Mouse (Mus musculus): ENCODE results near the gene Cln3. TPM values are rescaled to one million over a fixed set of nuclear protein-coding genes. Genes with fewer than 3 reads are reported as not detected.

Cln3 gene
- polyA plus RNA-seq, 1 experiment = 4.5 TPM

DNA sequence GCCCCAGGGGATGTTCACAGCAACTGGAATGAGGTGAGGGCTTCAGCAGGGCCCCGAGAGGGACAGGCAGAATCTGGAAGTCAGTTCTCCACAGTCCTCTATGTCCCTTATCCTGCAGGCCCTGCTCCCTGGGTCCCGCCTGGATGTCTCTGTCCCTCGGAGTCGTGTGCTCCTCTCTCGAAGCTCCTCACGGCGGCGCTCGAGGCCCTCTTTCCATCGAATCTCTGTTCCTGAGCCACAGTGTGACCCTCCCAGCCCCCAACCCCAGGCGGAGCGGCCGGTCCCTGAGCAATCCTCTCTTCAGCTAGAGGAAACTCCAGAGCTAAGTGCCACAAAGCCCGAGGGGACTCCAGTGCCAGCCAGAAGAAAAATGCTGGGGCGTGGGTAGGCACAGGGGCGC is 2.2 kb upstream of the Cln3 start:
- Histone ChIP-seq H3K79me3 (ENCODE audit: low read depth) (no peaks in the 10 kb centered on the region), H3K36me3 (ENCODE audit: control insufficient read depth, insufficient read depth) (no peaks in the 10 kb centered on the region), H3ac (ENCODE audit: control insufficient read depth, insufficient read length, low read depth) (no peak overlapping the region), H3K4me3 (ENCODE audit: insufficient read depth, poor library complexity, severe bottlenecking) (no peak overlapping the region), H3K79me2 (ENCODE audit: control insufficient read depth, insufficient read depth) (no peaks in the 10 kb centered on the region), H3K27me3 (ENCODE audit: control insufficient read depth, insufficient read depth, insufficient read length) (no peaks in the 10 kb centered on the region)
- peak; percentile 36 for TF ChIP-seq CTCF (IDR thresholded peaks at IDR 0.05; ENCODE audit: control insufficient read depth, insufficient read depth, insufficient read length)
- no peak for TF ChIP-seq FOSL1 (IDR thresholded peaks at IDR 0.05; ENCODE audit: insufficient read depth, low read length, poor library complexity, severe bottlenecking)

DNA sequence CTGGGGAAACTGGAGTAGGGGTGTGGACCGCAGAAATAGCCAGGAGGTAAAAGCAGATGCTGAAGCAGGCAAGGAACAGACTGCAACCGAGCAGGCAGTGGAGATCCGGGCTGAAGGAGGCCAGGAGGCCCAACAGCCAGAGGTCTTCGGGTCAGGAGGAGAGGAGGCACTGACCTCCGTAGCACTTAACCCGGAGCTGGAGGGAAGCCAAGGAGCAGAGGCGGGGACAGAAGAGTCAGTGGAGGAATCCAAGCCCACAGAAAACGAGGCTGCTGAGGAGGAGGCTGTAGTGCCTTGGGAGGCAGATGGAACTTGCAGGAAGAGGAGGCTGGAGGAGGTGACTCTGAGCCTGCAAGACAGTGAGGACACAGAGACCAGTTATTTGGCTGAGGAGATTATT is 1.2 kb upstream of the Cln3 start:
- no peaks in the 10 kb centered on the region for H3K79me3 ChIP-seq (ENCODE audit: low read depth)
- H3K4me3 ChIP-seq (ENCODE audit: insufficient read depth, poor library complexity, severe bottlenecking) = no peak overlapping the region
- TF ChIP-seq MYOD1 (IDR thresholded peaks at IDR 0.05; ENCODE audit: control insufficient read depth, insufficient read length, low read depth) = no peak
- no peak for TF ChIP-seq MAX (IDR thresholded peaks at IDR 0.05)
- TF ChIP-seq CEBPB (IDR thresholded peaks at IDR 0.05; ENCODE audit: low read depth) = no peak
- TF ChIP-seq CTCF (IDR thresholded peaks at IDR 0.05; ENCODE audit: control insufficient read depth, insufficient read depth, insufficient read length) = no peak
- TF ChIP-seq FOSL1 (IDR thresholded peaks at IDR 0.05; ENCODE audit: insufficient read depth, low read length, poor library complexity, severe bottlenecking) = no peak
- no peak for TF ChIP-seq MYOG (IDR thresholded peaks at IDR 0.05; ENCODE audit: control insufficient read depth, extremely low read depth, insufficient read length)
- TF ChIP-seq USF1 (IDR thresholded peaks at IDR 0.05; ENCODE audit: low read depth) = no peak
- no peaks in the 10 kb centered on the region for H3K27me3 ChIP-seq (ENCODE audit: control insufficient read depth, insufficient read depth, insufficient read length)
- H3ac ChIP-seq (ENCODE audit: control insufficient read depth, insufficient read length, low read depth) = no peak overlapping the region
- no peaks in the 10 kb centered on the region for H3K79me2 ChIP-seq (ENCODE audit: control insufficient read depth, insufficient read depth)
- H3K36me3 ChIP-seq (ENCODE audit: control insufficient read depth, insufficient read depth) = no peaks in the 10 kb centered on the region

DNA sequence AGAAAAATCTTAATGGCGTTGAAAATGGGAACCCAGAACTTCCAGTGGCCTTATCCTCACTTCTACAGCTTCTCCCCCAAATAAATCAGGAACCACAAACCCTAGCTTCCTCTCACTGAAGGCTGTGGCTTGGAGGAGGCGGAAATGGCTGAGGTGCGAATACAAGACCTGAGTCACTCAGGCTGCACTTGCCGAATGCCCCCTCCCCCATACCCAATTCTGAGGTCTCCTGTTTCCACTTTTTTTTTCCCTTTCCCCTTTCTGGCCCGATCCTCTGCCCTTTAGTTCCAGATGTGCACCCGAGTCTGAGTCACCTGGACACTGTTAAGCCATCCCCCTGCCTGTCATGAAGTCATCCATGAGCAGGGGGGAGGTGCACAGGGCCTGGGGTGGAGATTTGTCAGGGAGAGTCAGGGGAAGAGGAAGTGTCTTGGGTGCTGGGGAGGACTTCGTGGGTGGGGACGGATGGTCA is 1.1 kb downstream of the Cln3 start, which contains the start of gene Apobr:
Gene Apobr, plus strand, starts transcription at position 437 of the 472 bp plus-strand sequence.
- no peak within 1 kb of the TSS for H3K4me3 ChIP-seq (ENCODE audit: insufficient read depth, poor library complexity, severe bottlenecking)
- TF ChIP-seq CEBPB (IDR thresholded peaks at IDR 0.05; ENCODE audit: low read depth) (no peak), MYOD1 (IDR thresholded peaks at IDR 0.05; ENCODE audit: control insufficient read depth, insufficient read length, low read depth) (no peak), FOSL1 (IDR thresholded peaks at IDR 0.05; ENCODE audit: insufficient read depth, low read length, poor library complexity, severe bottlenecking) (no peak), CTCF (IDR thresholded peaks at IDR 0.05; ENCODE audit: control insufficient read depth, insufficient read depth, insufficient read length) (no peak), USF1 (IDR thresholded peaks at IDR 0.05; ENCODE audit: low read depth) (no peak), MAX (IDR thresholded peaks at IDR 0.05) (no peak), MYOG (IDR thresholded peaks at IDR 0.05; ENCODE audit: control insufficient read depth, extremely low read depth, insufficient read length) (no peak)
- no peaks in the 10 kb centered on the region for H3K36me3 ChIP-seq (ENCODE audit: control insufficient read depth, insufficient read depth)
- no peak within 1 kb of the TSS for H3ac ChIP-seq (ENCODE audit: control insufficient read depth, insufficient read length, low read depth)
- no peaks in the 10 kb centered on the region for H3K79me2 ChIP-seq (ENCODE audit: control insufficient read depth, insufficient read depth)
- no peaks in the 10 kb centered on the region for H3K27me3 ChIP-seq (ENCODE audit: control insufficient read depth, insufficient read depth, insufficient read length)
- H3K79me3 ChIP-seq (ENCODE audit: low read depth) = no peaks in the 10 kb centered on the region

DNA sequence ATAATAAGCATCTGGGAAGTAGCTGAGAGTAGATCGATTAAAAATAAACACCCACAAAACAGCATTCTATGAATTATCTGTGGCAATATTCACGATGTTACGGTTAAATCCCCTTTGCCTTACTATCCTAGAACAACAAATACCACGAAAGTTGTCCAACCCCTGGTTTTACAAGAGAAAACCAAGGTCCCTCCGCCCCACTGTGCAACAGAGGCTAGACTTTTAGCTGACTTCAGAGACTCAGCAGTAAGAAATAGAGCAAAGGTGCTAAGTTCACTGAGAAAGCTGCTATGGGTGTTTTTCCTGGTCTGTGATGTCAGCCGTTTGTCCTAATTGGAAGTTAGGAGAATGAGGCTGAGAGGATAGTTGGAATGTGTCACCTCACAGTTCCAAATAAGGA is 1.9 kb downstream of the Cln3 start:
- Histone ChIP-seq H3K4me3 (ENCODE audit: insufficient read depth, poor library complexity, severe bottlenecking) (no peak overlapping the region), H3K79me3 (ENCODE audit: low read depth) (no peaks in the 10 kb centered on the region)
- TF ChIP-seq MAX (IDR thresholded peaks at IDR 0.05) = no peak
- no peak for TF ChIP-seq CTCF (IDR thresholded peaks at IDR 0.05; ENCODE audit: control insufficient read depth, insufficient read depth, insufficient read length)
- no peak for TF ChIP-seq FOSL1 (IDR thresholded peaks at IDR 0.05; ENCODE audit: insufficient read depth, low read length, poor library complexity, severe bottlenecking)
- no peak for TF ChIP-seq CEBPB (IDR thresholded peaks at IDR 0.05; ENCODE audit: low read depth)
- TF ChIP-seq USF1 (IDR thresholded peaks at IDR 0.05; ENCODE audit: low read depth) = no peak
- TF ChIP-seq MYOD1 (IDR thresholded peaks at IDR 0.05; ENCODE audit: control insufficient read depth, insufficient read length, low read depth) = no peak
- TF ChIP-seq MYOG (IDR thresholded peaks at IDR 0.05; ENCODE audit: control insufficient read depth, extremely low read depth, insufficient read length) = no peak

DNA sequence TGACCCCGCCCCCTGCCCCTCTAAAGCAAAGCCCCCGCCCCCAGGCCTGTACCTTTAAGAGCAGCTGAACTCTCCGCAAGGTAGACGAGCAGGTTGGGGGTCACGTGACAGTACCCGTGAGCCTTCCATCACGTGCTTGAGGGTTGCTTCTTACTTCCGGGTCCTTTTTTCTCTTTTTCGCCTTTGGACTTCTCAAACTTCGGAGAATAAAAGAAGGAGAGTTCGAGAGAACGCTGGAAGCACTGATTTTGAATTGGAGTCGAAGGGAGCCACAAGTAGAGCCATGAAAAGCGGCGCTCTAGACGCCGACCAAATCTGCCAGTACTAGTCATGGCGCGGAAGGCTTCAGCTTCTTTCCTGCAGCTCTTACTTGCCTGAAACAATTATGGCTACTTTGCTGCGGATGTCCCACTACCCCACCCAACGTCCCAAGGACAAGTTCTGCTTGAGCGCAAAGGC is 2.3 kb downstream of the Cln3 start:
- H3K79me3 ChIP-seq (ENCODE audit: low read depth) = no peaks in the 10 kb centered on the region
- no peak overlapping the region for H3ac ChIP-seq (ENCODE audit: control insufficient read depth, insufficient read length, low read depth)
- TF ChIP-seq USF1 (IDR thresholded peaks at IDR 0.05; ENCODE audit: low read depth) (peak; percentile 93), CTCF (IDR thresholded peaks at IDR 0.05; ENCODE audit: control insufficient read depth, insufficient read depth, insufficient read length) (no peak), MAX (IDR thresholded peaks at IDR 0.05) (no peak)
- no peaks in the 10 kb centered on the region for H3K79me2 ChIP-seq (ENCODE audit: control insufficient read depth, insufficient read depth)
- H3K4me3 ChIP-seq (ENCODE audit: insufficient read depth, poor library complexity, severe bottlenecking) = no peak overlapping the region
- no peaks in the 10 kb centered on the region for H3K36me3 ChIP-seq (ENCODE audit: control insufficient read depth, insufficient read depth)
- H3K27me3 ChIP-seq (ENCODE audit: control insufficient read depth, insufficient read depth, insufficient read length) = no peaks in the 10 kb centered on the region

More for the DNA sequence above, 1.9 kb downstream of the Cln3 start:
- no peaks in the 10 kb centered on the region for H3K27me3 ChIP-seq (ENCODE audit: control insufficient read depth, insufficient read depth, insufficient read length)
- H3K79me2 ChIP-seq (ENCODE audit: control insufficient read depth, insufficient read depth) = no peaks in the 10 kb centered on the region
- H3ac ChIP-seq (ENCODE audit: control insufficient read depth, insufficient read length, low read depth) = no peak overlapping the region
- no peaks in the 10 kb centered on the region for H3K36me3 ChIP-seq (ENCODE audit: control insufficient read depth, insufficient read depth)

DNA sequence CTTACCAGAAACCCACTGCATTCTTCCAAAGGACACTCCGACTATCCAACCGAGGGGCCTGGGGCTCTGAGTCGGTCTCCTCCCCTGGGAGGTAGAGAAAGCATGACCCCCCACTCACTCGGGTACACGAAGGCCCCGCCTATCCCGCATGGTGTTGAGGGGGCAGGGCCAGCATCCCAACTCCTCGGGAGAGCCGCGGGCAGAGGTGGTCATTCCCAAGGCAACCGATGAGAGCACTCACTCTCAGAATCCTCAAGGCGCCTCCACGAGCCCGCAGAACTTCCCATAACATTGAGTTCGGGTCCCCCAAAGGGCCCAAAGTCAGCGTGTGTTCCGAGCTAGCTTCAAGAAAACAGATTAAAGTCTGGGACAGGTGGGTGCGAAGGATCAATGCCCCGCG is 2.9 kb downstream of the Cln3 start:
- Histone ChIP-seq H3K79me3 (ENCODE audit: low read depth) (no peaks in the 10 kb centered on the region), H3K36me3 (ENCODE audit: control insufficient read depth, insufficient read depth) (no peaks in the 10 kb centered on the region), H3K79me2 (ENCODE audit: control insufficient read depth, insufficient read depth) (no peaks in the 10 kb centered on the region), H3ac (ENCODE audit: control insufficient read depth, insufficient read length, low read depth) (no peak overlapping the region), H3K4me3 (ENCODE audit: insufficient read depth, poor library complexity, severe bottlenecking) (no peak overlapping the region), H3K27me3 (ENCODE audit: control insufficient read depth, insufficient read depth, insufficient read length) (no peaks in the 10 kb centered on the region)
- no peak for TF ChIP-seq MAX (IDR thresholded peaks at IDR 0.05)

Measured in C2C12 (cell line).